Mouse (Mus musculus): ENCODE measurements at regions not wholly inside any gene's neighbourhood (a gene's known extent, or its start where the extent isn't known, plus 50 kb on each side); places are given as distances from the start of the nearest gene placed in this dataset.

DNA sequence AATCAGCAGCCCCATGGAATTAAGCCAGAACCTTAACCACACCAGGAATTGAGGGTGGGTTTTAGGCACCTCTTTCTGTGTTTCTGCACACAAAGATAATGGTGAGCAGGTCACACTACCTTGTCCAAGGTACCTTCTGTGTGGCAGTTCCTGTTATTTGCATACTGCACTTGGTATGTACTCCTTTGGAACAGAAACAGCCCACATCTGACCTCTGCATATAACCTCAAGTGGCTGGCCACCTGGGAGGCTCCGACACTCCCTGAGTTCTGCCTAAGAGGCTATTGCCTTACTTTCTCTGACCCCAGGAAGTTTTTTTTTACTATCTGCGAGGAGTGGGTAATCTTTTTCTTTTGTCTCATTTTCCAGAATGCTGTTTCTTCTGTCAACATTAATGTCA, 151.6 kb upstream of the Rbms1 start:
- TF ChIP-seq POLR2A (IDR thresholded peaks at IDR 0.05; ENCODE audit: low read depth, low read length) (no peak), CTCF (conservative IDR thresholded peaks at IDR 0.05; ENCODE audit: insufficient read depth, insufficient read length, low read depth, low read length) (no peak)

Data from kidney, adult 2 months (tissue).